Mouse (Mus musculus) ovary, postnatal 14 days (tissue): ENCODE data around the gene Dusp16.

Experiments used
- DNase-seq: peaks from one replicate; pipeline ENCODE4 v3.0.0; 2022; ENCODE audit warnings: low spot score

Gene Dusp16

GRCm38 (mm10) chr6:134791251-134792118 lies 940 bp downstream of the Dusp16 start:
- no peak for DNase-seq

- DNase-seq: no peak
Observed at GRCm38 (mm10) chr6:134789100-134789499, 3.3 kb downstream of the Dusp16 start.

- DNase-seq: no peak
Observed at GRCm38 (mm10) chr6:134786426-134786825, 6.0 kb downstream of the Dusp16 start.

GRCm38 (mm10) chr6:134782900-134783299 lies 9.5 kb downstream of the Dusp16 start:
- DNase-seq: no peak

- DNase-seq: no peak
Observed at GRCm38 (mm10) chr6:134781494-134781913, 10.9 kb downstream of the Dusp16 start.

- DNase-seq: no peak
Observed at GRCm38 (mm10) chr6:134780024-134780423, 12.4 kb downstream of the Dusp16 start.

GRCm38 (mm10) chr6:134773961-134774360 lies 18.5 kb downstream of the Dusp16 start:
- no peak for DNase-seq

- no peak for DNase-seq
Observed at GRCm38 (mm10) chr6:134773292-134773893, 19.0 kb downstream of the Dusp16 start.

- no peak for DNase-seq
Observed at GRCm38 (mm10) chr6:134770339-134770738, 22.1 kb downstream of the Dusp16 start.

- no peak for DNase-seq
Observed at GRCm38 (mm10) chr6:134764441-134765061, 27.9 kb downstream of the Dusp16 start.

- no peak for DNase-seq
Observed at GRCm38 (mm10) chr6:134763436-134763835, 29.0 kb downstream of the Dusp16 start.

GRCm38 (mm10) chr6:134761808-134762207 lies 30.6 kb downstream of the Dusp16 start:
- no peak for DNase-seq

- no peak for DNase-seq
Observed at GRCm38 (mm10) chr6:134760926-134761544, 31.4 kb downstream of the Dusp16 start.

- DNase-seq: no peak
Observed at GRCm38 (mm10) chr6:134756058-134756457, 36.4 kb downstream of the Dusp16 start.

GRCm38 (mm10) chr6:134753858-134754257 lies 38.6 kb downstream of the Dusp16 start:
- DNase-seq: no peak

- no peak for DNase-seq
Observed at GRCm38 (mm10) chr6:134753412-134753811, 39.0 kb downstream of the Dusp16 start.

- no peak for DNase-seq
Observed at GRCm38 (mm10) chr6:134751883-134752647, 40.4 kb downstream of the Dusp16 start.

- DNase-seq: no peak
Observed at GRCm38 (mm10) chr6:134751087-134751486, 41.3 kb downstream of the Dusp16 start.

- DNase-seq: no peak
Observed at GRCm38 (mm10) chr6:134748126-134748525, 44.3 kb downstream of the Dusp16 start.

GRCm38 (mm10) chr6:134745876-134746275 lies 46.5 kb downstream of the Dusp16 start:
- DNase-seq: no peak

GRCm38 (mm10) chr6:134743568-134743967 lies 48.9 kb downstream of the Dusp16 start:
- no peak for DNase-seq

- no peak for DNase-seq
Observed at GRCm38 (mm10) chr6:134736853-134737252, 55.6 kb downstream of the Dusp16 start.
